Mouse (Mus musculus) yolk sac, embryonic 10.5 days (tissue): ENCODE measurements around the gene Ciao2a.

Experiments
- DNase-seq: peaks from one replicate; pipeline ENCODE4 v3.0.0-alpha.2; 2017; ENCODE audit warnings: low spot score

Ciao2a gene

GRCm38 (mm10) chr9:66120106-66120505 lies 6.3 kb upstream of the Ciao2a start:
- DNase-seq: no peak

- DNase-seq: no peak
These were observed 5.5 kb upstream of the Ciao2a start for GRCm38 (mm10) chr9:66120945-66121344.

GRCm38 (mm10) chr9:66121421-66121820 lies 5.0 kb upstream of the Ciao2a start:
- DNase-seq: no peak

GRCm38 (mm10) chr9:66123648-66124047 lies 2.8 kb upstream of the Ciao2a start:
- no peak for DNase-seq

- no peak for DNase-seq
These were observed 2.3 kb upstream of the Ciao2a start for GRCm38 (mm10) chr9:66124111-66124531.

GRCm38 (mm10) chr9:66124681-66125542 lies 1.5 kb upstream of the Ciao2a start:
- peak; percentile 99 for DNase-seq

GRCm38 (mm10) chr9:66125543-66126455 lies 612 bp upstream of the Ciao2a start:
- peak; percentile 58 for DNase-seq

GRCm38 (mm10) chr9:66127193-66127546 lies 759 bp downstream of the Ciao2a start:
- no peak for DNase-seq

- DNase-seq: no peak
These were observed 1.5 kb downstream of the Ciao2a start for GRCm38 (mm10) chr9:66127884-66128283.

GRCm38 (mm10) chr9:66131466-66131865 lies 5.1 kb downstream of the Ciao2a start:
- no peak for DNase-seq

- no peak for DNase-seq
These were observed 9.6 kb downstream of the Ciao2a start for GRCm38 (mm10) chr9:66135967-66136366.

- no peak for DNase-seq
These were observed 11.8 kb downstream of the Ciao2a start for GRCm38 (mm10) chr9:66138193-66138592.

GRCm38 (mm10) chr9:66142265-66142664 lies 15.9 kb downstream of the Ciao2a start:
- no peak for DNase-seq

GRCm38 (mm10) chr9:66144248-66144647 lies 17.8 kb downstream of the Ciao2a start:
- DNase-seq: peak; percentile 78

GRCm38 (mm10) chr9:66146141-66146540 lies 19.7 kb downstream of the Ciao2a start:
- no peak for DNase-seq

- no peak for DNase-seq
These were observed 25.6 kb downstream of the Ciao2a start for GRCm38 (mm10) chr9:66152011-66152410.

- no peak for DNase-seq
These were observed 27.2 kb downstream of the Ciao2a start for GRCm38 (mm10) chr9:66153594-66153993.

- no peak for DNase-seq
These were observed 27.6 kb downstream of the Ciao2a start for GRCm38 (mm10) chr9:66154013-66154412.

- no peak for DNase-seq
These were observed 29.1 kb downstream of the Ciao2a start for GRCm38 (mm10) chr9:66155534-66155933.

GRCm38 (mm10) chr9:66157958-66158830 lies 31.8 kb downstream of the Ciao2a start, which contains the start of gene Dapk2:
Gene Dapk2, plus strand, starts transcription at chr9:66158223.
- peak; percentile 74 for DNase-seq

GRCm38 (mm10) chr9:66158885-66159430 lies 32.5 kb downstream of the Ciao2a start:
- no peak for DNase-seq
